Mouse (Mus musculus): ENCODE results near the gene Fbxl17. TPM values are rescaled to one million over a fixed set of nuclear protein-coding genes. Genes with fewer than 3 reads are reported as not detected.

The Fbxl17 gene
- polyA plus RNA-seq, 1 experiment = 27.5 TPM

DNA sequence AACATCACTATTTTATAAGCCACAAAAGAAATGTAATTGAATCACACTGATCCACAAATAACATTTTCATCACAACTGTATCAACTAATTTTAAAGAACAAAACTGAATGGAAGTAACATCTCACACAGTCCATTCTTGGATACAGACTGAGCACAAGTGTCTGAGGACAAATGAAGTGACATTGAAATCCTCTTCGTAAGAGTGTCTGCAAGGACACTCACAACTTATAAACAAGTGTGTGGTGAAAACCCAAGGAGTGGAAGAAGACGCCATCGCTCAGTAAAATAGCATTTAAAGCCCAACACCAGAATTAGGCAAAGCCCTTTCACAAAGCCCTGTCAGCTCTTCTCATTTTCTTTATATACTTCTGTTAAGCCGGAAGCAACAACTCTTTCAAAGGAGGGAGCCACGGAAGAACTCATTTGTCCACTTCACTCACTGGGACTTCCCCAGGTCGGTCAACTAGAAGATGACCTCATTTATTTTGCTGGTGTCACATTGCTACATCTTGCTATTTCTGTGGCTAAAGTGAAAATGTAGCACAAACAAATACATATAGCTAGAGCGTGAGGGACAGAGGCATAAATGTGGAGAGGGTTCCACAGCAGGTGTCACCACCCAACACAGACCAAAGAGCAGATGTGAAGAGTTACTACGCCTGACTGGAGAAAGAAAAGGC lies 130.0 kb downstream of the Fbxl17 start:
- no peak overlapping the region for H3K4me3 ChIP-seq (ENCODE audit: insufficient read depth, low read length)
- TF ChIP-seq POLR2A (IDR thresholded peaks at IDR 0.05; ENCODE audit: low read depth, low read length) (no peak), CTCF (IDR thresholded peaks at IDR 0.05; ENCODE audit: borderline replicate concordance, insufficient read depth, low read length) (no peak)

DNA sequence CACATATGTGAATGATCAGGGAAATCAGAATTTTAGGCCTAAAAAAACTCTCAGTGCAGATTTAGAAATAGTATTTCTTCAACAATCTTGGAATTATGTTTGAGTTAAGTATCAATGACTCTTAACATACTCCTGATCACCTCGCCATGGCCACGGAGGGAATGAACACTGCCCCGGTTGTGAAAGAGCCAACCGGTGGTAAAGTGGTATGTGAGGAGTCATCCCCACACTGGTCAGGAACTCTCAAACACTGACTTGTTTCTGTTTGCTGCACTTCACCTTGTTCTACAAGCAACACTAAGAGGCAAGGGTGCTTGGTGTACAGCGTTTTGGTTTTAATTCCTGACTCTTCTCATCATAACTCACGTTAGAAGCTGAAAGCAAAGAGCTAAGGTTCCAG lies 132.3 kb downstream of the Fbxl17 start:
- H3K4me1 ChIP-seq (ENCODE audit: control insufficient read depth, insufficient read depth, low read length) = no peaks in the 10 kb centered on the region; the same call in none of the 2 replicates
- no peak overlapping the region for H3K27ac ChIP-seq (ENCODE audit: insufficient read depth, low read length)
- H3K4me3 ChIP-seq (ENCODE audit: insufficient read depth, low read length) = no peak overlapping the region
- TF ChIP-seq CTCF (IDR thresholded peaks at IDR 0.05; ENCODE audit: borderline replicate concordance, insufficient read depth, low read length) (no peak), POLR2A (IDR thresholded peaks at IDR 0.05; ENCODE audit: low read depth, low read length) (no peak)

More for the DNA sequence above, 130.0 kb downstream of the Fbxl17 start:
- no peaks in the 10 kb centered on the region; the same call in none of the 2 replicates for H3K4me1 ChIP-seq (ENCODE audit: control insufficient read depth, insufficient read depth, low read length)
- no peak overlapping the region for H3K27ac ChIP-seq (ENCODE audit: insufficient read depth, low read length)

DNA sequence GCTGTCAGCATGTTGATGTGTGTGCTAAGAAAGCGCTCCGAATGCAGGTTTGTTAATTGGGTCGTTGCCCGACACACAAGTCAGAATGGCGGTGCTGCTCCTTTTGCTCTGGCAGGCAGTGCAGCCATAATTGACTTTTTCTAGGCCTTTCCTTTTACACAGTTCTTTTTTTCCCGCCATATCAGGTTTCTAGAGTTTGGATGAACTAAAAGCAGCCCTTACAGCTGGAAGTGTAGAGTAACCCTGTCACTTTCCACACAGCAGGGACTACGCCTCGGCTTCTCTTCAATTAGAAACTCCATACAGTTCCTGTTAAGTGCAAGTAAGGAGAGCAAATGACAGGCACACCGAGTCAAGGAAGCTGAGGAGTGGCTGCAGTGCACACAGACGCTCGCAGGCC lies 133.8 kb downstream of the Fbxl17 start:
- no peak overlapping the region for H3K27ac ChIP-seq (ENCODE audit: insufficient read depth, low read length)
- no peak for TF ChIP-seq POLR2A (IDR thresholded peaks at IDR 0.05; ENCODE audit: low read depth, low read length)
- TF ChIP-seq CTCF (IDR thresholded peaks at IDR 0.05; ENCODE audit: borderline replicate concordance, insufficient read depth, low read length) = no peak
- H3K4me1 ChIP-seq (ENCODE audit: control insufficient read depth, insufficient read depth, low read length) = no peaks in the 10 kb centered on the region; the same call in none of the 2 replicates
- no peak overlapping the region for H3K4me3 ChIP-seq (ENCODE audit: insufficient read depth, low read length)

DNA sequence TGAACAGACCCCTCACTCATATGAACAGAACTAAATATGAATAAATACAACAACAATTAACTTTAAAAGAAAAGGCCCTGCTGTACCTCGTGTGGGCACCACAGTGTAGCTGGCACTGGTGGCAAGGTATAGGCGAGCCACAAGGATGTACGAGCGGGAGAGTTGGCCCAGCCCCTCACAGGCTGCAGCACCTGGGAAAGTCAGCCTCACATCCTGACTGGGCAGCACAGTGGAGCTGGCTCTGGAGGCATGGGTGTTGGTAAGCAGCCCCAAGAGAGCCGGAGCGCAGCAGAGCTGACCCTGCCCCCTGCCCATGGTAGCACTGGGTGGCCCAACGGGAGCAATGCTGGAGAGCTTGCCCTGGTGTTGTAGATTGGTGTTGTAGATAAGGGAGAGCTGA lies 135.2 kb downstream of the Fbxl17 start:
- Histone ChIP-seq H3K27ac (ENCODE audit: insufficient read depth, low read length) (no peak overlapping the region), H3K4me1 (ENCODE audit: control insufficient read depth, insufficient read depth, low read length) (no peaks in the 10 kb centered on the region; the same call in 1 of the 2 replicates), H3K4me3 (ENCODE audit: insufficient read depth, low read length) (no peak overlapping the region)
- TF ChIP-seq POLR2A (IDR thresholded peaks at IDR 0.05; ENCODE audit: low read depth, low read length) (no peak), CTCF (IDR thresholded peaks at IDR 0.05; ENCODE audit: borderline replicate concordance, insufficient read depth, low read length) (no peak)

DNA sequence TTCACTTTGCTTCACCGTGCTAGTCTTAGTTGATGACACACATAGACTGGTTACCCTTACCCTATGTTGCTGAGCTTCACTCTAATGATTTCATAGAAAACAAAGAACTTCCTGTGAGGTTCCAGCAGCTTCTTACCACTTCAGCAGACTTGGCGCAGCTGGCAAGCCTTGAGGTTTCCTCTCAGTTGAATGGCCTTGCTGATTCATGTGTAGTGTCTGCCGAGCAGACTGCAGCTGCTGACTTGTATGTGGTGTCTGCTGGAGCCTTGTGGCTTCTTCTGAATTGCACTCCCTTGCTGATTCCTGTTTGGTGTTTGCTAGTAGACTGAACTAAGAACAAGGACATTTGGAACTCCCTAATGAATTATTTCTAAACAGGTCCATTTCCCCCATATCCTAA lies 137.6 kb downstream of the Fbxl17 start:
- Histone ChIP-seq H3K27ac (ENCODE audit: insufficient read depth, low read length) (no peak overlapping the region), H3K4me1 (ENCODE audit: control insufficient read depth, insufficient read depth, low read length) (no peaks in the 10 kb centered on the region; the same call in 1 of the 2 replicates), H3K4me3 (ENCODE audit: insufficient read depth, low read length) (no peak overlapping the region)
- TF ChIP-seq POLR2A (IDR thresholded peaks at IDR 0.05; ENCODE audit: low read depth, low read length) (no peak), CTCF (IDR thresholded peaks at IDR 0.05; ENCODE audit: borderline replicate concordance, insufficient read depth, low read length) (no peak)

DNA sequence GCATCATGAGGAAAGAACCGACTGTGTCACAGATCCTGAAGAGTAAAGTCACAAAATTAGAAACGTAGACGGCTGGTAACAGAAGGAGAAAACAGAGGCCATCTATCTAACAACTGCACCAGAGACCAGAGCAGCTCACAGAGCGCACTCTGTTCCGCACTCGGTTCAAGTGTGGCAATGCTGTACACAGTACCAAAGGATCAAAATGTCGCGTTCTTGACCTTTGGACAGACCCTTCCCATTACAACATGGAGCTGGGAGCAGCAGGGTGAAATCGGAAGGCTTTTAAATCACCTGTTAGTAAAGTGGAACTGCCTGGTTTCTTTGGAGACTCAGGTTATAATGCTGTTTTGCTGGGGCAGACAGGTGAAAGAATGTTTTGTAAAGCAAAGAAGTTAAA lies 138.1 kb downstream of the Fbxl17 start:
- Histone ChIP-seq H3K4me1 (ENCODE audit: control insufficient read depth, insufficient read depth, low read length) (no peaks in the 10 kb centered on the region; the same call in 1 of the 2 replicates), H3K4me3 (ENCODE audit: insufficient read depth, low read length) (no peak overlapping the region), H3K27ac (ENCODE audit: insufficient read depth, low read length) (no peak overlapping the region)
- TF ChIP-seq POLR2A (IDR thresholded peaks at IDR 0.05; ENCODE audit: low read depth, low read length) (no peak), CTCF (IDR thresholded peaks at IDR 0.05; ENCODE audit: borderline replicate concordance, insufficient read depth, low read length) (no peak)

DNA sequence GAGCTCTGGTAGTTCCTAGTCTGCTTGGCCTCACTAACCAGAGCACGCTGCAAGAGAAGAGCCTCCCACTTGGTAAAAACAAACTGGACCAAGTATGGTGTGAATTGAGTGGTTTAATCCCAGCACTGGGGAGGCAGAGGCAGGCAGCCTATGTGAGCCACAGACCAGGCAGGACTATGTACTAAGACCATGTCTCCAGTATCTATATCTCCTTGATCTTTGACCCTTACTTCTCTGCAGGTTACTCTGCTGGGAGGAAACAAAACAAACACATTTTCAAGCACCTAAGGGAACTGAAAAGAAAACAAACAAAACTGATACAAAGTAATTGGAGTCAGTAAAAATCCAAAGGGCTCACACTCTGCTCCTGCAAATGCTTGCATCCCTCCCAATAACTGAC lies 141.0 kb downstream of the Fbxl17 start:
- Histone ChIP-seq H3K4me1 (ENCODE audit: control insufficient read depth, insufficient read depth, low read length) (no peaks in the 10 kb centered on the region), H3K4me3 (ENCODE audit: insufficient read depth, low read length) (no peak overlapping the region), H3K27ac (ENCODE audit: insufficient read depth, low read length) (no peak overlapping the region)
- TF ChIP-seq CTCF (IDR thresholded peaks at IDR 0.05; ENCODE audit: borderline replicate concordance, insufficient read depth, low read length) (no peak), POLR2A (IDR thresholded peaks at IDR 0.05; ENCODE audit: low read depth, low read length) (no peak)

DNA sequence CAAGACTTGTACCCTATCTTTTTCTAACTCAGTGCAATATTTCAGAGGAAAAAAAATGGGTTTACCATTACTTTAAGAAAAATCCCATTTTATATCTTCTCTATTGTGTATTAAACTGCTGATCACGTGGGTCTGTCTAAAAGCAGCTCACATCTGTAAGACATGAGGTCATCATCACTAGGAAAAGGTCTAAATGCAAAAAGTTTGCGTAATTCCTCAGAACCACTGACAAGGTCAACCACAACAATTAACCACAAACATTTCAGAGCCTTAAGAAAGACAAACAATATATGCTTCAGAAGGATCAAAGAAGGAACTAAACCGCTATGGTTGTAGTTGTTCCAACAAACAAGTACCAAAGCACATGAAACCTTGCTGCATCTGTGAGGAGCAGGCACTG lies 143.6 kb downstream of the Fbxl17 start:
- Histone ChIP-seq H3K27ac (ENCODE audit: insufficient read depth, low read length) (no peak overlapping the region), H3K4me3 (ENCODE audit: insufficient read depth, low read length) (no peak overlapping the region), H3K4me1 (ENCODE audit: control insufficient read depth, insufficient read depth, low read length) (no peaks in the 10 kb centered on the region)
- TF ChIP-seq POLR2A (IDR thresholded peaks at IDR 0.05; ENCODE audit: low read depth, low read length) = no peak
- TF ChIP-seq CTCF (IDR thresholded peaks at IDR 0.05; ENCODE audit: borderline replicate concordance, insufficient read depth, low read length) = no peak

DNA sequence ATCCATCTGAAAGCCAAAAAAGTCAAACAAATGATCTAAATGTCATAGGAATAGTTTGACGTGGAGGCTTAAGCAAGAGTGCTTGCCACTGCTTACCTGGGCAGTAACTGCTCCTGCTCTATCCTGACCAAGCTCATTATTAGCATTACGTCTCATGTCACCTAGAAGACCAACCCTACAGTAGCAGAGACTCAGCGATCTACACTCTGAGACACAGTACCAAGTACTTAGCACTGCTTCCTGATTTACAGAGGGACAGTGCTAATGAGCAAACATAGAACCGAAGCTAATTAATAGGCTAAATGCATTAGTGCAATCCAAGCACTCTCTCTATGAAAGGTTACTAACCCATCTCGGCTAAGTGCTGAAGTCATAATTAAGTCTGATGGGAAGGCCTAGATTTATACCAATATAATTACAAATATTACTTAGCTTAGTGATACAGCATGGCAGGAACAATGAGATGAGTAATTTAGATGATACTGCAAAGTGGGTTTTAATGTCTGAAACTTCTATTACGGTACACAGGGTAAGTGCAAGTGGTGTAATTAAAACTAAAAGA lies 147.1 kb downstream of the Fbxl17 start:
- H3K27ac ChIP-seq (ENCODE audit: insufficient read depth, low read length) = no peak overlapping the region
- TF ChIP-seq POLR2A (IDR thresholded peaks at IDR 0.05; ENCODE audit: low read depth, low read length) (no peak), CTCF (IDR thresholded peaks at IDR 0.05; ENCODE audit: borderline replicate concordance, insufficient read depth, low read length) (no peak)
- no peaks in the 10 kb centered on the region for H3K4me1 ChIP-seq (ENCODE audit: control insufficient read depth, insufficient read depth, low read length)
- H3K4me3 ChIP-seq (ENCODE audit: insufficient read depth, low read length) = no peak overlapping the region

DNA sequence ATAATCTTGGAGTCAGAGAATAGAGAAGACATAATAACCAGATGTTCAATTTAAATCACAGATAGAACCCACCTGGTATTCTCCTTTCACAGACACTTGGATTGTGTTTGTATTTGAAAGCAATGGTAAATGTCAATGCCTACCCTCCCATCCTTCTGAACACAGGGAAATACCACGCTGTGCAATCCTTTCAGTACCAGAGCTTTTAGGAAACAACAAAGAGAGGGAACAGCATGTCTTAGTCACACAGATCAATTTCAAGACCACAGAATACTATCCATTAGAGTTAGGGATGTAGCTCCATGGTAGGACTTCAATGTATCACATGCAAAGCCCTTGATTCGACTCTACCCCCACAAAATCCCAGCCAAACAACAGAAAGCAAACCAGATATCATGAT lies 148.1 kb downstream of the Fbxl17 start:
- no peaks in the 10 kb centered on the region for H3K4me1 ChIP-seq (ENCODE audit: control insufficient read depth, insufficient read depth, low read length)
- TF ChIP-seq POLR2A (IDR thresholded peaks at IDR 0.05; ENCODE audit: low read depth, low read length) = no peak
- no peak for TF ChIP-seq CTCF (IDR thresholded peaks at IDR 0.05; ENCODE audit: borderline replicate concordance, insufficient read depth, low read length)

More for the DNA sequence above, 148.1 kb downstream of the Fbxl17 start:
- H3K27ac ChIP-seq (ENCODE audit: insufficient read depth, low read length) = no peak overlapping the region
- no peak overlapping the region for H3K4me3 ChIP-seq (ENCODE audit: insufficient read depth, low read length)

All from embryonic fibroblast, embryonic 13.5 days (primary cell).